8 mouse cellular contexts compared by ENCODE assay signal in the genomic region with DNA sequence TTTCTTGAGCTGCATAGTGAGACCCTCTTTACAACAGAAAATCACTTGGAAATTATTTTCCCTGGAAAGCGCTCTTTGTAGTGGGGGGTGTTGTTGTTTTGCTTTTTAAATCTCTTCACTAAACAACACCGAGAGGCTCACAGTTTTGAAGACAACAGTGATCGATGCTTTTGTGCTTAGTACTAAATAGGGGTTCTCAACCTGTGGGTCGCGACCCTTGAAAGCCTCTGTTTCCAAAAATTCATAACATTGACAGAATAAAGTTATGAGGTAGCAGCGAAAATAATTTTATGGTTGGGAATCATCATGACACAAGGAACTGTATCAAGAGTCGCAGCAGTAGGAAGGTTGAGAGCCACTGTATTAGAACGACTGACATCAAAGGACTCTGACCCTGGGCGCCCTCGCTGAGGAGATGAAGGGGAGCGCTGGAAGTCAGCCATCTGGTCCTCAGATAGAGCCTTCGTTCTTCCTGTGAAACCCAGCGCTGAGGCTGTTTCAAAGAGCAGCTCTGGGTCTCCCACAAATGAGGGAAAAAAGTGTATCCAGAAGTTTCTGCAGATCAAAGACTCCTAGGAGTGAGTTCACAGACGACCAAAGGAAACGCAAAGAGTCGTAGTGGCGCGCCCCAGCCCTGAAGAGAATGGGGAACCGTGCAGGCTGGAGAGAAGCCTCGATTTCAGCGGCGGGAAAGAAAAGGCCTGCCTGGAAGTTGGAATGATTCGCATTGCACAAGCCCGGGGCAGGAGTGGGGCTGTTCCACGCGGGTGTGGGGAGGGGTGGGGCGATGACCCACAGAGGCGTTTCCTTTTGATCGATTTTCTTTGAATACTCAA. TPM values are rescaled to one million over a fixed set of nuclear protein-coding genes. Genes with fewer than 3 reads are reported as not detected.
DNase-seq lines count a peak whose midpoint lies in the region; ATAC-seq and TF ChIP-seq lines count a peak whose summit lies in the region.

No protein-coding gene starts in this region.

- H3K9me3 ChIP-seq in lung, embryonic 14.5 days (ENCODE audit: low read depth, low read length): no peaks in the 10 kb centered on the region
- H3K9me3 ChIP-seq in midbrain, embryonic 12.5 days: no peaks in the 10 kb centered on the region

- ATAC-seq in lung, embryonic 14.5 days (ENCODE audit: insufficient read depth): peak; percentile 60; the same call in 1 of the 2 replicates
- ATAC-seq in granulocyte monocyte progenitor cell, adult 5-6 weeks (replicated peaks; ENCODE audit: poor library complexity, severe bottlenecking): peak; percentile 82
- no peak for ATAC-seq in midbrain, embryonic 12.5 days (ENCODE audit: low FRiP score, low read depth)

- H3K27me3 ChIP-seq in lung, embryonic 14.5 days (ENCODE audit: insufficient read depth, low read length): no peaks in the 10 kb centered on the region
- no peaks in the 10 kb centered on the region for H3K27me3 ChIP-seq in midbrain, embryonic 12.5 days
- H3K27me3 ChIP-seq in thymus, adult 2 months (ENCODE audit: control insufficient read depth, insufficient read depth, low read length): no peaks in the 10 kb centered on the region

- 16% methylated on average over 29 of the region's 29 CpGs for WGBS in lung, embryonic 14.5 days
- 19% methylated on average over 29 of the region's 29 CpGs for WGBS in lung, adult 2 months
- 20% methylated on average over 29 of the region's 29 CpGs for WGBS in midbrain, embryonic 12.5 days
- WGBS in thymus, adult 2 months: 21% methylated on average over 29 of the region's 29 CpGs

- H3K4me3 ChIP-seq in lung, embryonic 14.5 days (ENCODE audit: low read depth, low read length): peak overlapping the region; percentile 19
- no peak overlapping the region for H3K4me3 ChIP-seq in lung, adult 2 months (replicated peaks; ENCODE audit: extremely low read depth, low read depth, low read length)
- H3K4me3 ChIP-seq in midbrain, embryonic 12.5 days: no peak overlapping the region
- no peak overlapping the region for H3K4me3 ChIP-seq in thymus, adult 2 months (ENCODE audit: control insufficient read depth, insufficient read depth, low read length)

- H3K4me2 ChIP-seq in lung, embryonic 14.5 days: peak overlapping the region; percentile 57
- peak overlapping the region; percentile 33 for H3K4me2 ChIP-seq in midbrain, embryonic 12.5 days (replicated peaks)

- peaks cover 6% of the 10 kb centered on the region; the same call in 1 of the 2 replicates for H3K4me1 ChIP-seq in lung, embryonic 14.5 days (ENCODE audit: insufficient read depth)
- H3K4me1 ChIP-seq in lung, adult 2 months (ENCODE audit: control insufficient read depth, insufficient read depth, low read length): no peaks in the 10 kb centered on the region
- H3K4me1 ChIP-seq in midbrain, embryonic 12.5 days: 0 out of 2 replicates have a peak, but pooled peaks cover 8% of the 10 kb centered on the region
- no peaks in the 10 kb centered on the region for H3K4me1 ChIP-seq in thymus, adult 2 months (replicated peaks; ENCODE audit: control insufficient read depth, insufficient read depth, low read length)

- peak; percentile 62 for DNase-seq in lung, embryonic 14.5 days
- DNase-seq in lung, adult 2 months: no peak
- DNase-seq in kidney, postnatal 4 days: peak; percentile 40 to 46
- DNase-seq in right cerebral cortex, adult 18-20 months: no peak
- DNase-seq in thymus, adult 2 months: no peak
- DNase-seq in layer of hippocampus, adult 11-12 months (ENCODE audit: low spot score): no peak

- peak overlapping the region; percentile 36 for H3K9ac ChIP-seq in lung, embryonic 14.5 days
- H3K9ac ChIP-seq in midbrain, embryonic 12.5 days (replicated peaks): no peak overlapping the region

- no peak for TF ChIP-seq CTCF in lung, embryonic 14.5 days (IDR thresholded peaks at IDR 0.05; ENCODE audit: low read depth)
- no peak for TF ChIP-seq CTCF in lung, adult 2 months (IDR thresholded peaks at IDR 0.05; ENCODE audit: insufficient read depth, low read length)
- TF ChIP-seq CTCF in thymus, adult 2 months (IDR thresholded peaks at IDR 0.05; ENCODE audit: borderline replicate concordance, control insufficient read depth, extremely low read depth, insufficient read depth, low read length, poor library complexity): no peak

- no peaks in the 10 kb centered on the region for H3K36me3 ChIP-seq in lung, embryonic 14.5 days (ENCODE audit: insufficient read depth)
- no peaks in the 10 kb centered on the region for H3K36me3 ChIP-seq in midbrain, embryonic 12.5 days
- no peaks in the 10 kb centered on the region for H3K36me3 ChIP-seq in thymus, adult 2 months (ENCODE audit: control insufficient read depth, insufficient read depth, low read length)

- H3K27ac ChIP-seq in lung, embryonic 14.5 days (ENCODE audit: low read depth): no peak overlapping the region; the same call in 1 of the 2 replicates
- no peak overlapping the region for H3K27ac ChIP-seq in midbrain, embryonic 12.5 days (replicated peaks)
- H3K27ac ChIP-seq in thymus, adult 2 months (ENCODE audit: control insufficient read depth, insufficient read depth, low read length): no peak overlapping the region

- no peak for TF ChIP-seq POLR2A in lung, adult 2 months (IDR thresholded peaks at IDR 0.05; ENCODE audit: borderline replicate concordance, extremely low read depth, low read depth, low read length)
- no peak for TF ChIP-seq POLR2A in thymus, adult 2 months (IDR thresholded peaks at IDR 0.05; ENCODE audit: control insufficient read depth, extremely low read depth, insufficient read depth, low read length, poor library complexity)

RNA-seq across cellular contexts. Expression of a gene that starts 37.3 kb away (rescaled TPM):
- polyA plus RNA-seq in lung, embryonic 14.5 days (2014; fragmentation: Nextera tagmentation; extraction: Ambion mirVana): 5.8 and 6.4 TPM in 2 replicates
- 0.81 and 1.3 TPM in 2 replicates for polyA plus RNA-seq in lung, adult 2 months (2012; rRNA removed)
- 1.7 and 2.5 TPM in 2 replicates for total RNA-seq in granulocyte monocyte progenitor cell, adult 5-6 weeks (2014; fragmentation: Nextera tagmentation)
- 4.3 and 5.3 TPM in 2 replicates for total RNA-seq in granulocyte monocyte progenitor cell, adult 5-6 weeks (2017)
- polyA plus RNA-seq in midbrain, embryonic 12.5 days (2016; fragmentation: Nextera tagmentation; extraction: Ambion mirVana): 7.2 and 7.9 TPM in 2 replicates
- 1.5 TPM in 2 replicates for polyA plus RNA-seq in thymus, adult 2 months (2012; rRNA removed)

Comparison
In these comparisons a context has a peak if more than half of its experiments do, and no peak if none do; other contexts are left out.
1. DNase-seq: peak in lung, embryonic 14.5 days (single experiment) and kidney, postnatal 4 days (2 of 2); none in lung, adult 2 months (single experiment), right cerebral cortex, adult 18-20 months (single experiment), thymus, adult 2 months (single experiment) and layer of hippocampus, adult 11-12 months (single experiment).